Mouse (Mus musculus) forebrain, embryonic 12.5 days (tissue): Measurements from ENCODE around the gene Cwc22. TPM values are rescaled to one million over a fixed set of nuclear protein-coding genes. Genes with fewer than 3 reads are reported as not detected.

Experiments
- ATAC-seq: fragments of 200-750 bp; cut with Nextera tagmentation; 2 replicates; pipeline ENCODE4 v1.8.0; 2017; ENCODE audit warnings: moderate TSS enrichment; ENCODE audit not compliant: low FRiP score
- H3K27ac ChIP-seq: fragments of 300-500 bp; sonication (generic); 2 replicates; pipeline ENCODE4 v1.5.1; 2016; ENCODE audit warnings: mild to moderate bottlenecking
- H3K27me3 ChIP-seq: fragments of 300-500 bp; sonication (generic); 2 replicates; pipeline ENCODE4 v1.6.1; 2016; ENCODE audit warnings: mild to moderate bottlenecking
- H3K36me3 ChIP-seq: fragments of 300-500 bp; sonication (generic); replicated peaks from 2 replicates; pipeline ENCODE4 v1.6.1; 2016; ENCODE audit warnings: mild to moderate bottlenecking
- H3K4me1 ChIP-seq: fragments of 300-500 bp; sonication (generic); 2 replicates; pipeline ENCODE4 v1.6.1; 2016
- H3K4me2 ChIP-seq: fragments of 300-500 bp; sonication (generic); 2 replicates; pipeline ENCODE4 v1.6.1; 2016; ENCODE audit warnings: mild to moderate bottlenecking, moderate library complexity
- H3K4me3 ChIP-seq: fragments of 300-500 bp; sonication (generic); replicated peaks from 2 replicates; pipeline ENCODE4 v1.5.1; 2016; ENCODE audit warnings: mild to moderate bottlenecking
- H3K9ac ChIP-seq: fragments of 300-500 bp; sonication (generic); 2 replicates; pipeline ENCODE4 v1.6.1; 2016; ENCODE audit warnings: mild to moderate bottlenecking
- H3K9me3 ChIP-seq: fragments of 300-500 bp; sonication (generic); 2 replicates; pipeline ENCODE4 v1.6.1; 2016
- WGBS: fragments of 180-500 bp; shearing (Covaris S2); methylation state at CpG from one replicate; pipeline ENCODE4 v1.1.7; 2016; 5-methylcytosine and 5-hydroxymethylcytosine counted together
- polyA plus RNA-seq: library from polyadenylated mRNA; unstranded; fragments of >200 nt; fragmentation: Nextera tagmentation; extraction: Ambion mirVana; gene quantifications from 2 replicates; pipeline ENCODE4 v1.2.1, GENCODE M21; 2016

The Cwc22 gene
- polyA plus RNA-seq, 1 experiment from 2014 or later: 37.3 TPM

DNA sequence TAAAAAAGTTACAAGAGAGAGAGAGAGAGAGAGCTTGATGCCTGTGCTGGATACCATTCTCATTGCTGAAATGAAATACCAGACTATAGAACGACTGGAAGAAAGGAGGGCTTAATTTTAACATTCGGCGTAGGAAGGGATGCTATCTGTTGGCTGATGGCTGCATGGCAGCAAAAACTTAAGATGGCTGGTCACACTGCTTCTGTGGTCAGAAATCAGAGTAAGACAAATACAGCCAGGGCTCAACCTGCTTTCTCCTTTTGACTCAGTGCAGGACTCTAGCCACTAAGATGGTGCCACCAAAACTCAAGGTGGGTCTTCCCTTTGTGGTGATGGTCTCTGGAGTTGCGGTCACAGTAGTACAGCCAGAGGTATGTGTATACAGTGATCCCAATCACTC, 70.7 kb downstream of the Cwc22 start:
- H3K4me1 ChIP-seq: no peaks in the 10 kb centered on the region
- no peaks in the 10 kb centered on the region for H3K27me3 ChIP-seq
- no peak overlapping the region for H3K4me3 ChIP-seq
- no peaks in the 10 kb centered on the region for H3K36me3 ChIP-seq
- H3K9me3 ChIP-seq: no peaks in the 10 kb centered on the region
- H3K27ac ChIP-seq: no peak overlapping the region
- ATAC-seq: no peak
- H3K9ac ChIP-seq: no peak overlapping the region
- H3K4me2 ChIP-seq: no peak overlapping the region
- 88% methylated on average over 4 of the region's 4 CpGs for WGBS

DNA sequence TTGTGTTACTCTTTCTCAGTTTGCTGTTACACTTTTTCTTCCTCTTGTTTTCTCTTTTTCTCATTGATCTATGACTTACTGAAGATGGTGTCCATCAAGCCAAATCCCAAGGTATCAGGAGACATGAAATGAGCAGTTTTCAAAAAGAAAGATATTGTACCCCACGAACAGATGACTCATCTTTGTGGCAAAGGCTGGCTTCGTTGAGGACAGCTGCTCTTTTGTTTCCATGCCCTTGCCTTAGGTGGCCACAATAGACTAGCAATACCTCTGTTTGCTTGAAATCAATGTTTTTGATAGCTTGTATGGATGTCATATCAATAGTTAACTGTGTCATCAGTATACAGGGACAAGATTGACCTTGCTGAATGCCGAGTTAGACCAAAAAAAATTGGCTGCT, 71.5 kb downstream of the Cwc22 start:
- H3K9ac ChIP-seq: no peak overlapping the region
- no peak overlapping the region for H3K27ac ChIP-seq
- no peak overlapping the region for H3K4me2 ChIP-seq
- no peaks in the 10 kb centered on the region for H3K4me1 ChIP-seq
- ATAC-seq: no peak
- 87% methylated on average over 3 of the region's 3 CpGs for WGBS
- H3K9me3 ChIP-seq: no peaks in the 10 kb centered on the region
- no peak overlapping the region for H3K4me3 ChIP-seq
- no peaks in the 10 kb centered on the region for H3K36me3 ChIP-seq
- H3K27me3 ChIP-seq: no peaks in the 10 kb centered on the region

DNA sequence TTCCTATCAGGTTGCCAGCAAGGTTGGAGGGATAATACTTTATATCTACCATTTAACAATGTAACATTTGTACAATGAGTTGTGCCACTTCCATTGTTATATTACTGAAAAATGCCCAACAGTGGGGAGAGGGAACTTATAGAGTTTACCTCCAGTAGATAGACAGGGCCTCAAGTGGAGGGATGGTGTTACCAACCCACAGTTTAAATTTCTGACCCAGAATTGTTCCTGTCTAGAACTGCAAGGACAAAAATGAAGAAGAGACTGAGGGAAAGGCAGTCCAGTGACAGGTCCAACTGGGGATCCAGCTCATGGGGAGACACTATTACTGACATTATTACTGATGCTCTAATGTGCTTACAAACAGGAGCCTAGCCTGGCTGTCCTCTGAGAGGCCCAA, 72.4 kb downstream of the Cwc22 start:
- H3K4me3 ChIP-seq: no peak overlapping the region

DNA sequence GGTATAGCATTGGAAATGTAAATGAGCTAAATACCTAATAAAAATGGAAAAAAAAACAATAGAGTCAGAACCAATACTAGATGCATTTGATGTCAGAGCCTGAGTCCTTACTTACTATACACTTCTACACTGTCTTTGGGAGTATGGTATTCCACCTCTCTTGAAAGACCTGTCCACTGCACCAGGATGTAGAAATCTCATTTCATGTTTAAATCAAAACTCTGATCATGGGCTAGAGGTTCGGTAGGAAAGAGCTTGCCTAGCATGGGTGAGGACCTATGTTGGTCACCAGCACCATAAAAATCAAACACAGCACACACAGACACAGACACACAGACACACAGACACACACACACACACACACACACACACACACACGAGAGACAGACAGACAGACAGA, 73.5 kb downstream of the Cwc22 start:
- H3K4me3 ChIP-seq: no peak overlapping the region
- no peak overlapping the region for H3K4me2 ChIP-seq
- H3K27ac ChIP-seq: no peak overlapping the region
- no peak for ATAC-seq
- 64% methylated on average over 2 of the region's 2 CpGs for WGBS
- H3K4me1 ChIP-seq: no peaks in the 10 kb centered on the region
- no peaks in the 10 kb centered on the region for H3K9me3 ChIP-seq
- H3K27me3 ChIP-seq: no peaks in the 10 kb centered on the region
- H3K36me3 ChIP-seq: no peaks in the 10 kb centered on the region
- H3K9ac ChIP-seq: no peak overlapping the region

More for the DNA sequence above, 72.4 kb downstream of the Cwc22 start:
- no peak for ATAC-seq
- no peak overlapping the region for H3K27ac ChIP-seq
- H3K36me3 ChIP-seq: no peaks in the 10 kb centered on the region
- H3K27me3 ChIP-seq: no peaks in the 10 kb centered on the region
- H3K4me1 ChIP-seq: no peaks in the 10 kb centered on the region
- H3K9ac ChIP-seq: no peak overlapping the region
- H3K4me2 ChIP-seq: no peak overlapping the region
- H3K9me3 ChIP-seq: no peaks in the 10 kb centered on the region

DNA sequence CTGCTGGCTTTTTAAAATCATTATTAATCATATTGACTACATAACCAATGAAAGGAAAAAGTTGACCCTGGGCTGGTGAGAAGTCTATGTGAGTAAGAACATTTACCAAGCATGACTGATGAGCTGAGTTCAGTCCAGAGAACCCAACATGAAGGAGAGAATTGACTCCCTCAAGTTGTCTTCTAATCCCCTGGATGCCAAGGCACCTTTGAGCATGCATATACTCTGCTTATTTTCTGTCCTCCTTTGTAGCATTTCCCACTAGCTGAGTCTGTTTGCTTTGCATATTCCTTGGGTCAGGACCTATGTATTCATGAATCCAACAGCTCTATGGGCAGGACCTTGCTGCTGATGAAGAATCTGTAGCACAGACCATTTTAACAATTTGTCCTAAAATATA, 75.0 kb downstream of the Cwc22 start:
- no peak for ATAC-seq
- Histone ChIP-seq H3K4me2 (no peak overlapping the region), H3K9ac (no peak overlapping the region), H3K27ac (no peak overlapping the region), H3K27me3 (no peaks in the 10 kb centered on the region), H3K4me3 (no peak overlapping the region), H3K9me3 (no peaks in the 10 kb centered on the region), H3K36me3 (no peaks in the 10 kb centered on the region), H3K4me1 (no peaks in the 10 kb centered on the region)

DNA sequence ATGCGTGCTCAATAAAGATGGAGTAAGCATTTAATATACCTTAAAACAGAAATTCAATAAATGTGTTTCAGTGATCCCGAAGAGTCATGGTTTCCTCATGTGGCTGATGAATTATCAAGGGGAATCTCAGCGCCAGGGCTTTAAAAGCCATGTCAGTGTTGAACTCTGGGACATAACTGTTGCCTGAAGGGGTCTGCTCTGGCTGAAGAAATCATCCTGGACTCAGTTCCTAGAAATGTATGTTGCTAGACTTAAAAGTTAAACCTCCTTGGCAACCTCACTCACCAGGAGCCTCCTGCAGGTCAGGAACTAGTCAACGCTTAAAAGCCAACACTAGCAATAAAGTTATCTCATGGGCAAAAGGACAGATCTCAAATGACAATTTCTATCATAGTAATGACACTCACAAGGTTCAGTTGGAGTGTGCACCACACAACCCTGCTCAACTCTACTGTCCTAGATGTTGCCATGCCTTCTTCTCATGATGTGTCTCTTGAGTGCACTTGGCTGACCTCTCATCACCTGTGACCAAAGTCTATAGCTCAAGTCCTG, 76.4 kb downstream of the Cwc22 start:
- H3K27me3 ChIP-seq: no peaks in the 10 kb centered on the region
- no peak overlapping the region for H3K27ac ChIP-seq
- H3K9ac ChIP-seq: no peak overlapping the region
- no peak for ATAC-seq
- H3K9me3 ChIP-seq: no peaks in the 10 kb centered on the region
- no peak overlapping the region for H3K4me3 ChIP-seq
- H3K4me2 ChIP-seq: no peak overlapping the region
- H3K4me1 ChIP-seq: no peaks in the 10 kb centered on the region
- no peaks in the 10 kb centered on the region for H3K36me3 ChIP-seq
- WGBS: 92% methylated on average over 4 of the region's 4 CpGs

DNA sequence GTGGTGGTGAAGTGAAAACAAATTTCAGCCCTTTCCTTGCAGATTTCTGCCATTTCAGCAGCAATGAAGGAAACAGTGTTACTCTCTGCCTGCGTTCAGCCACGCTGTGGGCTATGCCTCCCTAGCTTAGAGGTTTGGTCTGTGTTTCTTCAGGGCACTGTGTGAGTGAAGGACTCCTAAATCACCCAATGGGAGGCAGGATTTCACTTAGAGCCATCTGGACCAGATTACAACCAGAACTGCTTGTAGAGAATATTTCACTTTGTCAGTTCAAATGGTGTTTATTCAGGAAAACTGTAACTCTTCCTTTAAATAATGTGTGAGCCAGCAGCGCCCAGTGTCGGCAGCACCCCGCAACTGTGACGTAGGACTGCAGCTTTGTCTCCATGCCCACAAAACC, 82.2 kb downstream of the Cwc22 start:
- no peaks in the 10 kb centered on the region for H3K36me3 ChIP-seq
- no peak overlapping the region for H3K9ac ChIP-seq
- no peaks in the 10 kb centered on the region for H3K9me3 ChIP-seq
- no peaks in the 10 kb centered on the region for H3K27me3 ChIP-seq
- H3K4me2 ChIP-seq: no peak overlapping the region
- H3K27ac ChIP-seq: no peak overlapping the region
- no peaks in the 10 kb centered on the region for H3K4me1 ChIP-seq
- 90% methylated on average over 6 of the region's 6 CpGs for WGBS
- no peak for ATAC-seq
- H3K4me3 ChIP-seq: no peak overlapping the region

DNA sequence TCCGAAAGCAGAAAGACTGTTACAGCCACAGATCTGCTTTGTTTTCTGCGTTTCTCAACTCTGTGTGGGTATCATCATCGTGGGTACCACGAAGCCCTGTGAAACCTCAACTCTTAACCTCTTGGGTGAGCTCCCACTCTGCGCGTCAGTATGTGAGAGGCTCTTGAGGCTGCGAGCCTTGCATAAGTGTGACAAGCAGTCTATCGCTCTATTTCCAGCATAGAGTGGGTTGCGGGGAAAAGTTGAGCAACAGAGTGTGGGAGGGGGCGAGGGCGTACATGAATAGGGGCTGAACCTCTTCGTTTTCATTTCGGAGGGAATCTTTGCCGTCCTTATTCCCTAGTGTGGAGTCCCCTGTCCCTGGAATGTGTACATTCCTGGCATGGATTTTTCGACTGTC, 82.7 kb downstream of the Cwc22 start:
- H3K4me2 ChIP-seq: no peak overlapping the region

DNA sequence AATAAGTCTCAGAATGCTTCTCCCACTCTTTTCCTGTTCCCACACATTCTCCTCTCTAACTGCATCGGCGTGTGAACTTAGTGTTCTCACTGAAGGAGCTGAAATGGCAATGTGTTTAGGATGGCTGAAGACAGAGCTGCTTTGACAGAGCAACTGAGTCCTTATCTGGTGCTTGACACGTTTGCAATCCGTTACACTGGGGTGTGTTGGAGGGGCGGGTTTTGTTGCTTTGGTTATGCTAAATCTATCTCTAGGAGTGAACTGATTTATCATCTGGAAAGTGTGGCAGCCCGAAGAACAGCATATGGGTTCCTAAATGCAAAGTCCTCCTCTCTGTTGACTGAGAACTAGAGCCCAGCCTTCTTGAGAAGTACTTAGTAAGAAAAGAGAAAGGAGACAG, 104.7 kb downstream of the Cwc22 start:
- Histone ChIP-seq H3K36me3 (no peaks in the 10 kb centered on the region), H3K4me2 (no peak overlapping the region), H3K4me1 (no peaks in the 10 kb centered on the region), H3K4me3 (no peak overlapping the region), H3K9me3 (no peaks in the 10 kb centered on the region), H3K27me3 (no peaks in the 10 kb centered on the region), H3K27ac (no peak overlapping the region), H3K9ac (no peak overlapping the region)
- WGBS: 80% methylated on average over 6 of the region's 6 CpGs
- no peak for ATAC-seq

More for the DNA sequence above, 82.7 kb downstream of the Cwc22 start:
- H3K36me3 ChIP-seq: no peaks in the 10 kb centered on the region
- H3K4me1 ChIP-seq: no peaks in the 10 kb centered on the region
- H3K27ac ChIP-seq: no peak overlapping the region
- no peak overlapping the region for H3K9ac ChIP-seq
- no peak overlapping the region for H3K4me3 ChIP-seq
- 83% methylated on average over 15 of the region's 15 CpGs for WGBS
- no peak for ATAC-seq
- no peaks in the 10 kb centered on the region for H3K27me3 ChIP-seq
- no peaks in the 10 kb centered on the region for H3K9me3 ChIP-seq

DNA sequence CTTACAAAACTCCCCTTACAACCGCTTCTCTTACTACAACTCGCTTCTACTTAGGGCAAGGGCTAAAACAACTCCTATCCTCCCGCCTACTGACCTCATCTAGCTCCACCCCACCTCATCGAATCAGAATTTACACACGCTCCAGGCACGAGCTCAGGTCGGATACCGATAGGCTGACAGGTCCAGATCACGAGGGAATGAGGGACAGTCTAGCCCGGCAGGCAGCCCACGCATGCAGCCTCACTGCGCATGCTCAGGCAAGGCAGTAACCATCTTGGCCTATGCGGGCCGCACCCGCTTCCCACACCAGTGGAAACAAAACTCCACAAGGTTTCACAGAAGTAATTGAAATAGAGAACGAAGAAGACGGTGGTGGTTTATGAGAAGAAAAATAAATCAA, 106.6 kb downstream of the Cwc22 start:
- 89% methylated on average over 17 of the region's 17 CpGs for WGBS
- H3K4me3 ChIP-seq: no peak overlapping the region
- H3K4me1 ChIP-seq: no peaks in the 10 kb centered on the region
- no peak overlapping the region for H3K27ac ChIP-seq
- no peak overlapping the region for H3K4me2 ChIP-seq
- H3K36me3 ChIP-seq: no peaks in the 10 kb centered on the region
- ATAC-seq: no peak
- H3K9ac ChIP-seq: no peak overlapping the region
- no peaks in the 10 kb centered on the region for H3K9me3 ChIP-seq
- H3K27me3 ChIP-seq: no peaks in the 10 kb centered on the region

DNA sequence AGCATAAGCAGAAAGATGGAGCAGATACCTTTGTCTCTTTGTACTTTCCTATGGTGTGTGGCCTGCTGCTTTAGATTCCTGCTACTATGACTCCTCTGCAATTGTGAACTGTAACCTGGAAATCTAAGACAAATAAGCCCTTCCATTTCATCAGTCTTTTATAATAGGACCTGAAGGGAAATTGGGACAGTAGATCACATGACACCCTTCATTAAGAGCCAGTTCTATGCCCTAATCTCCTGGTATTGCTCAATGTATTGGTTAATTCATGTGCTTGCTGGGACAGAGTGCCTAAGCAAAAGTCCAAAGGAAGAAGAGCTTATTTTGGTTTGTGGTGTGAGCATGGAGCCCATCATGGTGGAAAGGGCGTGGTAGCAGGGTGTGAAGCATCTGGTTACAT, 107.5 kb downstream of the Cwc22 start:
- Histone ChIP-seq H3K9ac (no peak overlapping the region), H3K4me3 (no peak overlapping the region), H3K27ac (no peak overlapping the region), H3K27me3 (no peaks in the 10 kb centered on the region), H3K4me2 (no peak overlapping the region), H3K36me3 (no peaks in the 10 kb centered on the region), H3K9me3 (no peaks in the 10 kb centered on the region), H3K4me1 (no peaks in the 10 kb centered on the region)
- no peak for ATAC-seq
- WGBS: 87% methylated on average over 1 of the region's 1 CpGs

DNA sequence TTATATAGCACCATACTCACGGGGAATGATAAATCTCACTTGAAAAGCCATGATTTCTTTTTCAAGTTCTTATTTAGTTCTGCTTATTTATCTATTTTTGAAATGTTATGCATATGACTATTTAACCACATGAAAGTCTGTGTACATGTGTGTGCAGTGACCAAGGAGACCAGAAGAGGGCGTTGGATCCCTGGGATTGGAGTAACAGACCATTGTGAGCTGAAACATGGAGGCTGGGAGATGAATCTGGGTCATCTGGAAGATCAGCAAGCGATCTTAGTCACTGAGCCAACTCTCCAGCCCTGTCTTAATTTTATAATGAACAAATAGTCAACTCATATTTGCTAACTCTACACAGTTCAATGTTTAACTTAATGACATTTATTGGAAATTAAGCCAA, 110.4 kb downstream of the Cwc22 start:
- H3K27me3 ChIP-seq: no peaks in the 10 kb centered on the region
- no peak overlapping the region for H3K4me2 ChIP-seq
- no peak overlapping the region for H3K4me3 ChIP-seq
- H3K4me1 ChIP-seq: no peaks in the 10 kb centered on the region
- ATAC-seq: no peak
- H3K36me3 ChIP-seq: no peaks in the 10 kb centered on the region
- H3K27ac ChIP-seq: no peak overlapping the region
- no peak overlapping the region for H3K9ac ChIP-seq
- 67% methylated on average over 3 of the region's 3 CpGs for WGBS
- H3K9me3 ChIP-seq: no peaks in the 10 kb centered on the region
